Mouse (Mus musculus): Measurements from ENCODE around the gene Hist1h2bg. TPM values are rescaled to one million over a fixed set of nuclear protein-coding genes. Genes with fewer than 3 reads are reported as not detected.
"Not testable (repeated sequence)": the region's sequence is repeated elsewhere in the genome, so short reads cannot be mapped to it uniquely, and the experiment has no call there.

Hist1h2bg gene
- polyA plus RNA-seq, 1 experiment from 2014 or later = 11.4 TPM

GRCm38 (mm10) chr13:23581408-23582218 is 10.4 kb downstream of the Hist1h2bg start, which contains the start of gene Hist1h4d:
Hist1h4d (plus strand) TSS chr13:23581598.
- no peaks in the 10 kb centered on the region for H3K27me3 ChIP-seq
- WGBS = under 1% methylated on average over 43 of the region's 43 CpGs
- ATAC-seq (ENCODE audit: insufficient number of reproducible peaks, insufficient read depth, low FRiP score, low TSS enrichment) = peak; percentile 93

DNA sequence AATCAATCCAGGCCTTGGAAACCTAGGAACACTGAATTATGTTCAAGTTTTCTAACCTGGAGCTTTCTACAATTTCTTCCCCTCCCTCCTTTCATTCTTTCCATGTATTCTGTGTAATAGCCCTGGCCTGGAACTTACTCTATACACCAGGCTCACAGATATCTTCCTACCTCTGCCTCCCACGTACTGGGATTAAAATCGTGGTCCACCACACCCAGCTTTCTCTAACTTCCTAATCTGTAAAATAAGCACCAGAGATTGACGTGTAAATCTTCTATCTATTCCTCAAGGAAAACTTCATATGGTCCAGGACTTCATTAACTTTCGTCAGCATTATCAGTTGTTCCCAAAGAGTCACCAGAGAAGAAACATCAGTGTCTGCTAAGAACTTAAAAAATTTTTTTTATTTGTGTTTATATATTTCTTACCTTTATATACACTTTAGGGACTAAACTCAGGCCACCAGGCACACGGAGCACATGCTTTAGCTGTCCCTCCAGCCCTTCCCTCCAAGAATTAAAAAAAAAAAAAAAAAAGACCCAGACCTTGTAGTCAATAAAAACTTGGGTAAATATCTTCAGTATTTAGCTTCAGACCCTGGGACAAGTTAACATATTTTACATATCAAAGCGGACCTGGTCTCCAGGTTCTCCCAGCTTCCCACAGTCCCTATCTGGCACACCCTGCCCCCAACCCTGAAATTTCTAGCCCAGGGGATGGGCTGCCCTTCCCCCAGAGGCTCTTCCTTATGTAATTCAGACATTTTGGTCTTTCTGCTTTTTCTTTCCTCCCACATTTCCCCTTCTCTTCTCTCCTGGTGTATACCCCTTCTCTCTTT is 11.2 kb downstream of the Hist1h2bg start:
- H3K4me3 ChIP-seq = peak overlapping the region; percentile 53
- H3K4me2 ChIP-seq (replicated peaks) = peak overlapping the region; percentile 89
- 3% methylated on average over 6 of the region's 6 CpGs for WGBS
- peak overlapping the region; percentile 73 for H3K9ac ChIP-seq
- no peak for ATAC-seq (ENCODE audit: insufficient number of reproducible peaks, insufficient read depth, low FRiP score, low TSS enrichment)
- H3K27ac ChIP-seq = peak overlapping the region; percentile 92
- H3K36me3 ChIP-seq = no peaks in the 10 kb centered on the region
- no peaks in the 10 kb centered on the region for H3K27me3 ChIP-seq
- peaks cover 24% of the 10 kb centered on the region for H3K4me1 ChIP-seq
- no peaks in the 10 kb centered on the region for H3K9me3 ChIP-seq

More at GRCm38 (mm10) chr13:23581408-23582218, 10.4 kb downstream of the Hist1h2bg start, which contains the start of gene Hist1h4d:
- peak within 1 kb of the TSS; percentile 89 for H3K4me2 ChIP-seq (replicated peaks)
- H3K9ac ChIP-seq = peak within 1 kb of the TSS; percentile 73
- H3K9me3 ChIP-seq = no peaks in the 10 kb centered on the region
- peaks cover 28% of the 10 kb centered on the region for H3K4me1 ChIP-seq
- peak within 1 kb of the TSS; percentile 53 for H3K4me3 ChIP-seq
- H3K36me3 ChIP-seq = no peaks in the 10 kb centered on the region
- H3K27ac ChIP-seq = peak within 1 kb of the TSS; percentile 92

DNA sequence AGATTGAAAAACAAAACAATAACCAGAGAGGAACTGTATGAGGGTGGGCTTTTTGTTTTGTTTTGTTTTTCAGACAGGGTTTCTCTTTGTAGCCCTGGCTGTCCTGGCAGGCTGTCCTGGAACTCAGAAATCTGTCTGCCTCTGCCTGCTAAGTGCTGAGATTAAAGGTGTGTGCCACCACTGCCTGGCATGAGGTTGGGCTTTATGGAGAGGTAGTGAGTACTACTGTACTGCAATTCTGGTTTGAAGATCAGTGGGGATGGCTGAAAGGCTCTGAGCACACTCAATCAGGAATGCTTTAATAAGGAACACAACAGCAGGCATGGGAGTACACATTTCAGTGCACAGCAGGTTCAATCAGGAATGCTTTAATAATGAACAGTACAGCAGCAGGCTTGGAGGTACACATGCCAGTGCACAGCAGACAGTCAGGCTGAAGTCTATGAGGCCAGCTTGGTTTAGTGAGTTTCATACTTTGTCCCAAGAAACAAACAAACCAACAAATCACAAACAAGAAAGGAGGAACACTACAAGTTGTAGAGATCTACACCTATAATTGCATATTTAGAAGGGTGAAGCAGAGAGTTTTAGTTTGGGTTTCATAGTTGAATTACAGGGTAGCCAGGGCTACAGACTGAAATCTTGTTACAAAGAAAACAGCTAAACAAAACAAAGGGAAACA is 12.3 kb downstream of the Hist1h2bg start:
- ATAC-seq (ENCODE audit: insufficient number of reproducible peaks, insufficient read depth, low FRiP score, low TSS enrichment) = no peak
- Histone ChIP-seq H3K27ac (peak overlapping the region; percentile 92), H3K9ac (no peak overlapping the region), H3K36me3 (no peaks in the 10 kb centered on the region), H3K27me3 (no peaks in the 10 kb centered on the region), H3K4me3 (no peak overlapping the region), H3K4me2 (replicated peaks) (peak overlapping the region; percentile 13; the same call in 1 of the 2 replicates), H3K9me3 (no peaks in the 10 kb centered on the region), H3K4me1 (peaks cover 24% of the 10 kb centered on the region)

DNA sequence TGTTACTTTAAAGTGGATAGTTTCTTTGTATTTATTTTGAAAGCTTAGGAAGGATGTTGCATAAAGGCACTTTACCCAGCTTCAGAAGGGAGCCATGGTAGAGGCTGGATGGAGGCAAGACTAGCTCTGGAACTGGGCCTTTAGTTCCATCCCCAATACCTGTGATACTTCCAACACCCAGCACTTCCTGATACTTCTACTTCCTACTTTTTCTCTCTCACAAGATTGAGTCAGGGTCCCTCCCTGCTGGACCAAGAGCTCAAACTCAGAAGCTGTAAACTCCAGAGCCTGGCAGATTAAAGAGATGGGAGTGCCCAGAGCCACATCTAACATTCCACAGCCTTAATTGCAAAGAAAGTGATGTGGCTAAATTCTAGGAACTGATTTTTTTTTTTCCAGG is 13.1 kb downstream of the Hist1h2bg start:
- H3K4me3 ChIP-seq = peak overlapping the region; percentile 45
- no peaks in the 10 kb centered on the region for H3K36me3 ChIP-seq
- H3K4me2 ChIP-seq (replicated peaks) = peak overlapping the region; percentile 74
- H3K9me3 ChIP-seq = no peaks in the 10 kb centered on the region
- H3K27ac ChIP-seq = peak overlapping the region; percentile 98
- no peak for ATAC-seq (ENCODE audit: insufficient number of reproducible peaks, insufficient read depth, low FRiP score, low TSS enrichment)
- H3K4me1 ChIP-seq = peaks cover 24% of the 10 kb centered on the region
- no peaks in the 10 kb centered on the region for H3K27me3 ChIP-seq
- peak overlapping the region; percentile 66 for H3K9ac ChIP-seq

DNA sequence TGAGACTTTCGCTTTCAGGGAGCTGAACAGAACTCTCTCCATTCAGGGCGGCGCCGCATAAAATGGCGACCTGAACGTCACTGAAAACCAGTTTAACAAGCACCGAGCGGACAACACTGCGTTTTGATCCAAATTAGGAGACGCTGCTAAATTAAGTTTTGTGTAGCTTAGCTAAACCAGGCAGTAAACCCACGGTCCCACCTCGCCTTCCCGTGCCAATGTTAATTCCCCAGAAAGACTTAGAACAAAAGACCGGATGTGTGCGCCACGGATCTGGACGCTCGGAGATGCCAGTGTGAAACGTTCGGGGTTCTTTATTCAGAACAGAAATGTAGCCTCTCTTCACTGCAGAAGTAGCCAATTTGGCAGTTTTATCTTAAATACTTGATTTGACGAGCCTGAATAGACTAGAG is 13.8 kb downstream of the Hist1h2bg start:
- WGBS = under 1% methylated on average over 21 of the region's 21 CpGs
- Histone ChIP-seq H3K36me3 (no peaks in the 10 kb centered on the region), H3K9ac (peak overlapping the region; percentile 66), H3K4me2 (replicated peaks) (peak overlapping the region; percentile 74), H3K27me3 (no peaks in the 10 kb centered on the region), H3K9me3 (no peaks in the 10 kb centered on the region), H3K4me3 (peak overlapping the region; percentile 45), H3K4me1 (peaks cover 24% of the 10 kb centered on the region), H3K27ac (peak overlapping the region; percentile 98)
- no peak for ATAC-seq (ENCODE audit: insufficient number of reproducible peaks, insufficient read depth, low FRiP score, low TSS enrichment)

- peaks cover 24% of the 10 kb centered on the region for H3K4me1 ChIP-seq
- H3K9me3 ChIP-seq, H3K36me3 ChIP-seq, H3K27me3 ChIP-seq: not testable (repeated sequence)
- H3K9ac ChIP-seq = peak overlapping the region; percentile 66
- H3K4me3 ChIP-seq = peak overlapping the region; percentile 45
- peak overlapping the region; percentile 98 for H3K27ac ChIP-seq
- H3K4me2 ChIP-seq (replicated peaks) = peak overlapping the region; percentile 74
- peak; percentile 88 for ATAC-seq (ENCODE audit: insufficient number of reproducible peaks, insufficient read depth, low FRiP score, low TSS enrichment)
- WGBS = 0% methylated on average over 29 of the region's 36 CpGs
Observed at GRCm38 (mm10) chr13:23585442-23586098, 14.4 kb downstream of the Hist1h2bg start.

DNA sequence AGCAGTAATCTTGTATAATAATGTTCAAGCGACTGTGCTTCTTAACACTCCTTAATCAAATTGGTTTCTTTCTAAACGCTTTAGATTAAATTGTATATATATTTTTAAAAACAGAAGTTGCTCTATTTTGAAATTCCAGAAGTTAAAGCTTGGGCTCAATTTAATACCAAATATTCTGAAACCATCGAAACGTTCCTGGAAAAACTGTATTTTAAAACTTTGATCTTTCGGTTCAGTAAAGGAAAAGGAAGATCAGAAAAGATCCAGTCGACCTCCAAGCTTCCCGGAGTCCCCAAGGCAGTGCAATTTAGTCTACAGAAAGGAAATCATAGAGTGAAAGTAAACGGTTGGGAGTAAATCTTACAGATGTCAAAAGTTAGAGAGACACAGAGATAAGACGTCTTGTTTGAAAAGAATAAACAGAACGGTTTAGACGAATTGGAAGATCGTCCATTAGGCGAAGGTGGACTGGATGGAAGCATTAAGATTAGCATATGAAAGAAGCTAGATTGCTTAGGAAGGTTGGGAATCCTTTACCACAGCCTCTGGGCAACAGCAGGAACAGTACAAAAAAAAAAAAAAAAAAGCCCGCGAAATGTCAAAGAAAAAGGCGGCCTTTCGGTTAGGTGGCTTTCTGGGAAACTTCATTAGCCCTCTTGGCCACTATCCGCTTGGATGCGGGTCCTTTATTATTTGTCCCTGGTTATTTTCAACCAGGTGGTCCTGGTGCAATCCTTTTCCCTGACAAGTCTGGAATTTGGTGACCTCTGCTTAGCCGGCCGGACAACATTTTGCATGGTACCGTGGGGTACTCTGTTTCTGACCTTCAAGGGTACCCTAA is 15.1 kb downstream of the Hist1h2bg start:
- Histone ChIP-seq H3K9me3 (no peaks in the 10 kb centered on the region), H3K4me3 (peak overlapping the region; percentile 19), H3K27ac (peak overlapping the region; percentile 94), H3K4me2 (replicated peaks) (peak overlapping the region; percentile 74), H3K9ac (peak overlapping the region; percentile 37; the same call in 1 of the 2 replicates), H3K4me1 (peaks cover 24% of the 10 kb centered on the region), H3K27me3 (no peaks in the 10 kb centered on the region), H3K36me3 (no peaks in the 10 kb centered on the region)
- 2% methylated on average over 22 of the region's 22 CpGs for WGBS
- no peak for ATAC-seq (ENCODE audit: insufficient number of reproducible peaks, insufficient read depth, low FRiP score, low TSS enrichment)

DNA sequence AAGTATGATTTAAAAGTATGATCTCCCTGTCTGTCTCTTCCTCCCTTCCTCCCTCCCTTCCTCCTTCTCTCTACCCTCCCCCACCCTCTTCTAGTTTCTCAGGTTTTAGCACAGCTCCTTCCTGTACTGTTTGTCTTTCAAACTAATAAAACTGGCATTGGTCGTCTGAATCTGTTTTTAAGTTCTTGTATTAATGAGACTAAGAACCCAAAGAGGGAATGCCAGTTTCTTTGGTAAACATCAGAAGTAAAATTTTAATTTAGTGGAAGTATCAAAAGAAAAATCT is 15.7 kb downstream of the Hist1h2bg start:
- peaks cover 24% of the 10 kb centered on the region for H3K4me1 ChIP-seq
- WGBS = 5% methylated on average over 1 of the region's 1 CpGs
- no peaks in the 10 kb centered on the region for H3K27me3 ChIP-seq
- ATAC-seq (ENCODE audit: insufficient number of reproducible peaks, insufficient read depth, low FRiP score, low TSS enrichment) = no peak
- H3K9me3 ChIP-seq = no peaks in the 10 kb centered on the region
- H3K27ac ChIP-seq = peak overlapping the region; percentile 94
- H3K36me3 ChIP-seq = no peaks in the 10 kb centered on the region
- H3K9ac ChIP-seq = 0 out of 2 replicates have a peak overlapping the region, but pooled peaks have one; percentile 37
- H3K4me3 ChIP-seq = peak overlapping the region; percentile 19
- peak overlapping the region; percentile 74 for H3K4me2 ChIP-seq (replicated peaks)

GRCm38 (mm10) chr13:23591206-23591605 is 20.0 kb downstream of the Hist1h2bg start:
- Histone ChIP-seq H3K4me3 (no peak overlapping the region), H3K4me2 (replicated peaks) (no peak overlapping the region), H3K9ac (no peak overlapping the region), H3K27me3 (no peaks in the 10 kb centered on the region), H3K27ac (no peak overlapping the region), H3K4me1 (peaks cover 8% of the 10 kb centered on the region; the same call in 1 of the 2 replicates), H3K36me3 (no peaks in the 10 kb centered on the region), H3K9me3 (no peaks in the 10 kb centered on the region)
- 90% methylated on average over 7 of the region's 7 CpGs for WGBS
- no peak for ATAC-seq (ENCODE audit: insufficient number of reproducible peaks, insufficient read depth, low FRiP score, low TSS enrichment)

- not testable (repeated sequence) for H3K4me2 ChIP-seq (replicated peaks); H3K9me3 ChIP-seq
- 94% methylated on average over 7 of the region's 7 CpGs for WGBS
Observed at GRCm38 (mm10) chr13:23591886-23592285, 20.7 kb downstream of the Hist1h2bg start.

More at GRCm38 (mm10) chr13:23591886-23592285, 20.7 kb downstream of the Hist1h2bg start:
- not testable (repeated sequence) for H3K27ac ChIP-seq; H3K36me3 ChIP-seq; ATAC-seq (ENCODE audit: insufficient number of reproducible peaks, insufficient read depth, low FRiP score, low TSS enrichment); H3K4me3 ChIP-seq; H3K4me1 ChIP-seq; H3K27me3 ChIP-seq; H3K9ac ChIP-seq

Measured in embryonic facial prominence, embryonic 12.5 days (tissue).